Mouse (Mus musculus) testis, adult 2 months (tissue): Measurements from ENCODE around the gene Cngb1.

ENCODE experiments used
- CTCF ChIP-seq: fragments of 200-500 bp; IDR thresholded peaks from 2 replicates; pipeline ENCODE4 v1.5.1; 2012; ENCODE audit warnings: low read depth, mild to moderate bottlenecking, inconsistent platforms, low read length, moderate library complexity; ENCODE audit not compliant: control insufficient read depth, insufficient read depth, insufficient replicate concordance
- POLR2A ChIP-seq: fragments of 200-500 bp; IDR thresholded peaks from 2 replicates; pipeline ENCODE4 v1.6.1; 2012; ENCODE audit warnings: low read depth, mild to moderate bottlenecking, inconsistent platforms, low read length, moderate library complexity; ENCODE audit not compliant: control insufficient read depth

GRCm38 (mm10) chr8:95331720-95332436 lies 25.5 kb upstream of the Cngb1 start, which contains the start of the genes Zfp319 and Usb1:
- TF ChIP-seq POLR2A, result peak; percentile 75
- TF ChIP-seq CTCF, result peak; percentile 44; the same call in 1 of the 2 replicates
